ENCODE assay signal across 21 mouse cellular contexts in the genomic region with DNA sequence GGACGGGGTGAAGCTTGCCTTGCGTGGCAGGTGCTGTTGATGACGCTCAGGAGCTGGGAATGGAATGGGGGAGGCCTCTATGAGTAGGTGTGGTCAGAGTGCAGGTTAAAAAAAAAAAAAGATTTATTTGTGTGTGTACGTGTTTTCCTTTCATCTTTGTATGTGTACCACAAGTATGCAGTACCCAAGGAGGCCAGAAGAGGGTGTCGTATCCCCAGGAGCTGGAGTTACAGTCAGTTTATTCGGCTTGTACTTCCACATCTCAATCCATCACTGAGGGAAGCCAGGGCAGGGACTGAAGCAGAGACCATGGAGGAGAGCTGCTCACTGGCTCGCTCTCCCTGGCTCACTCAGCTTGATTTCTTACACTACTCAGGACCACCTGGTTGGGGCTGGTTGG. TPM values are rescaled to one million over a fixed set of nuclear protein-coding genes. Genes with fewer than 3 reads are reported as not detected.
"Had no signal": no experiment of that assay in that cellular context is flagged by ENCODE, and none has a peak within 500 bp of the region (broad histone marks: within the 10 kb centered on the region; RNA-seq: fewer than 3 reads in every experiment).

No protein-coding gene starts in this region.

- ATAC-seq: intestine, postnatal 0 days; lung, postnatal 0 days; midbrain, embryonic 15.5 days had no signal

- H3K36me3 ChIP-seq: limb, embryonic 15.5 days; liver, embryonic 13.5 days; midbrain, embryonic 10.5 days; midbrain, embryonic 15.5 days; neural tube, embryonic 13.5 days; stomach, embryonic 15.5 days had no signal

- H3K4me2 ChIP-seq: limb, embryonic 15.5 days; liver, embryonic 13.5 days; midbrain, embryonic 15.5 days; neural tube, embryonic 13.5 days; stomach, embryonic 15.5 days had no signal

- H3K9me3 ChIP-seq: limb, embryonic 15.5 days; liver, embryonic 13.5 days; midbrain, embryonic 10.5 days; midbrain, embryonic 15.5 days; neural tube, embryonic 13.5 days; stomach, embryonic 15.5 days had no signal

- DNase-seq: kidney, adult 9 months; kidney, postnatal 10 days; kidney, postnatal 4 days; left cerebral cortex, postnatal 4 days; liver, embryonic 13.5 days; lung, adult 18-20 months; lung, postnatal 4 days; retina, postnatal 1 day; thymus, postnatal 36 days had no signal

- H3K4me1 ChIP-seq: liver, embryonic 13.5 days had no signal

- H3K4me3 ChIP-seq: layer of hippocampus, adult 2 months; limb, embryonic 15.5 days; liver, embryonic 13.5 days; midbrain, embryonic 10.5 days; midbrain, embryonic 15.5 days; neural tube, embryonic 13.5 days; stomach, embryonic 15.5 days had no signal

- H3K9ac ChIP-seq: limb, embryonic 15.5 days; liver, embryonic 13.5 days; midbrain, embryonic 15.5 days; neural tube, embryonic 13.5 days; stomach, embryonic 15.5 days had no signal

- H3K27ac ChIP-seq: layer of hippocampus, adult 2 months; limb, embryonic 15.5 days; liver, embryonic 13.5 days; midbrain, embryonic 10.5 days; midbrain, embryonic 15.5 days; neural tube, embryonic 13.5 days; stomach, embryonic 15.5 days had no signal

RNA-seq across cellular contexts. Expression of gene 2300002M23Rik, which starts 4.2 kb away (rescaled TPM):
- total RNA-seq: layer of hippocampus, adult 2 months; layer of hippocampus, postnatal 10 days; left cerebral cortex, postnatal 4 days; megakaryocyte, adult 5-6 weeks had no signal
- polyA plus RNA-seq: intestine, postnatal 0 days; liver, embryonic 13.5 days; lung, postnatal 0 days; midbrain, embryonic 10.5 days; midbrain, embryonic 15.5 days; neural tube, embryonic 13.5 days; spleen, adult 2 months had no signal

RNA-seq across cellular contexts. Expression of gene Cdsn, which starts 19.5 kb away (rescaled TPM):
- total RNA-seq: megakaryocyte, adult 5-6 weeks had no signal
- polyA plus RNA-seq: liver, embryonic 13.5 days; neural tube, embryonic 13.5 days had no signal

RNA-seq across cellular contexts. Expression of gene Sfta2, which starts 29.9 kb away (rescaled TPM):
- total RNA-seq: layer of hippocampus, adult 2 months; layer of hippocampus, postnatal 10 days; left cerebral cortex, postnatal 4 days; megakaryocyte, adult 5-6 weeks had no signal
- polyA plus RNA-seq: limb, embryonic 15.5 days; liver, embryonic 13.5 days; midbrain, embryonic 10.5 days; midbrain, embryonic 15.5 days; neural tube, embryonic 13.5 days; spleen, adult 2 months; thymus, postnatal 0 days had no signal

RNA-seq across cellular contexts. Expression of gene Psors1c2, which starts 38.5 kb away (rescaled TPM):
- total RNA-seq: layer of hippocampus, postnatal 10 days; megakaryocyte, adult 5-6 weeks had no signal
- polyA plus RNA-seq: intestine, postnatal 0 days; lung, postnatal 0 days had no signal
